Mouse (Mus musculus) E14TG2a.4 (cell line): ENCODE results near the gene Dnajc3.

Experiments used
- CTCF ChIP-seq: conservative IDR thresholded peaks from 2 replicates; pipeline ENCODE4 v1.5.1; 2014; ENCODE audit warnings: low read length
- NANOG ChIP-seq: IDR thresholded peaks from 2 replicates; pipeline ENCODE4 v1.6.1; 2014; ENCODE audit warnings: borderline replicate concordance, low read length, mixed read lengths
- POU5F1 ChIP-seq: IDR thresholded peaks from 2 replicates; pipeline ENCODE4 v1.6.1; 2014; ENCODE audit warnings: low read length, borderline replicate concordance

DNA sequence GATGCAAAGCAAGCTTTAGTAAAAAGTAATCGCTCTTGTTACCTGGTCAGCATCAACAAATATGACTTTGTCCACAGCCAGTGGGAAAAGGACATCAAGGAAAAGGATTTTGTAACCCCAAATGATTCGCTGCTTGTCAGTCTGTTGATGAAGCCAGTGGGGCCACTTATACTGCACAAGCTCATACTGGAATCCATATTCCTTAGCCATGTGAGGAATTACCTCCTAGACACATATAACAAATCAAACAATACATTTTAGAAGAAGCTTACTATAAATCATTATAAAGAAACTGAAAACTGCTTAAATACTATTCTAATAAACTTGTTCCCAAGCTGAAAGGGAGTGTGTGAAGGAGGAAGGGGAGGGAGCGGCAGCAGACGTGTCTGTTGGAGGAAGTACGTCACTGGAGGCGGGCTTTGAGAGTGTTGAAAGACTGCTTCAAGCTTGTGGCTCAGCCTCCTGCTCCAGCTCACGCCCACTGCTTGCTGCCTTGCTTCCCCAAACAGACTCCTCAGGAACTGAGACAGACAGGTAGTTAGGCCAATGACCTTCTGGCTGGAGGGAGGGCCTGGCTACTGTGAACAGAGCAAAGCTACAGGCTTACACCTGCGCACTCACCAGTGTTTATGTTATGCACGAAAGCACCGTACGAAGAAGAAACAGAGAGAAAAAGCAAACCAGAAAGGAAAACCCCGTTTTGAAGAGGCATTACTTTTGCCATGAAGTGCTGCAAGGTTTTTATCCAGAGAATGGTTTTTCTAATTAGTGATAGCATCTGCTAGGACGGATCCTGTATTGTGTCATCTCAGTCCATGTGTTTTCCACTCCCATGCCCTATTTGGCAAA, 69.6 kb downstream of the Dnajc3 start:
- TF ChIP-seq CTCF (no peak), POU5F1 (no peak), NANOG (no peak)
